Mouse (Mus musculus) olfactory bulb, adult 2 months (tissue): ENCODE results near the gene Pigyl. TPM values are rescaled to one million over a fixed set of nuclear protein-coding genes. Genes with fewer than 3 reads are reported as not detected.

Experiments
- H3K27ac ChIP-seq: fragments of 200-500 bp; 2 replicates; pipeline ENCODE4 v1.5.1; 2012; ENCODE audit warnings: low read depth, low read length; ENCODE audit not compliant: insufficient read depth
- H3K4me1 ChIP-seq: fragments of 200-500 bp; 2 replicates; pipeline ENCODE4 v1.6.1; 2012; ENCODE audit warnings: low read length; ENCODE audit not compliant: control insufficient read depth, insufficient read depth
- H3K4me3 ChIP-seq: fragments of 200-500 bp; 2 replicates; pipeline ENCODE4 v1.5.1; 2012; ENCODE audit warnings: mild to moderate bottlenecking, low read depth, low read length, moderate library complexity; ENCODE audit not compliant: insufficient read depth
- CTCF ChIP-seq: fragments of 200-500 bp; IDR thresholded peaks from 2 replicates; pipeline ENCODE4 v1.5.1; 2012; ENCODE audit warnings: low read depth, mild to moderate bottlenecking, low read length, moderate library complexity; ENCODE audit not compliant: insufficient read depth
- POLR2A ChIP-seq: fragments of 200-500 bp; IDR thresholded peaks from 2 replicates; pipeline ENCODE4 v1.6.1; 2012; ENCODE audit warnings: mild to moderate bottlenecking, low read depth, low read length, moderate library complexity; ENCODE audit not compliant: insufficient read depth
- WGBS: fragments of 180-500 bp; shearing (Covaris S2); methylation state at CpG from one replicate; pipeline ENCODE4 v1.1.7; 2018; 5-methylcytosine and 5-hydroxymethylcytosine counted together
- polyA plus RNA-seq: library from polyadenylated mRNA; stranded (reverse); fragments of >200 nt; gene quantifications from 2 replicates; pipeline ENCODE4 v1.2.4, GENCODE M21; 2012; ENCODE audit warnings: low replicate concordance; ENCODE audit not compliant: missing spikeins, insufficient read depth, insufficient read length

Pigyl gene
- polyA plus RNA-seq, 1 experiment = not detected

- no peak overlapping the region for H3K4me3 ChIP-seq
- WGBS = 82% methylated on average over 3 of the region's 3 CpGs
- TF ChIP-seq CTCF = no peak
- no peak for TF ChIP-seq POLR2A
- H3K4me1 ChIP-seq = peaks cover 3% of the 10 kb centered on the region; the same call in 1 of the 2 replicates
- H3K27ac ChIP-seq = no peak overlapping the region
These were observed 34.6 kb upstream of the Pigyl start for GRCm38 (mm10) chr9:22122005-22122404.

GRCm38 (mm10) chr9:22123069-22123609 is 33.5 kb upstream of the Pigyl start:
- whole genome bisulfite sequencing = 90% methylated on average over 7 of the region's 7 CpGs
- Histone ChIP-seq H3K4me1 (no peaks in the 10 kb centered on the region), H3K27ac (no peak overlapping the region), H3K4me3 (no peak overlapping the region)
- TF ChIP-seq POLR2A (no peak), CTCF (no peak)

- Histone ChIP-seq H3K4me1 (no peaks in the 10 kb centered on the region), H3K27ac (no peak overlapping the region), H3K4me3 (no peak overlapping the region)
- TF ChIP-seq POLR2A (no peak), CTCF (no peak)
- 84% methylated on average over 3 of the region's 3 CpGs for WGBS
These were observed 32.5 kb upstream of the Pigyl start for GRCm38 (mm10) chr9:22124169-22124568.

GRCm38 (mm10) chr9:22125246-22126027 is 31.2 kb upstream of the Pigyl start:
- no peak for TF ChIP-seq CTCF
- TF ChIP-seq POLR2A = no peak
- WGBS = 89% methylated on average over 15 of the region's 15 CpGs
- Histone ChIP-seq H3K4me3 (no peak overlapping the region), H3K27ac (no peak overlapping the region), H3K4me1 (no peaks in the 10 kb centered on the region)

- Histone ChIP-seq H3K4me1 (peaks cover 11% of the 10 kb centered on the region), H3K27ac (no peak overlapping the region), H3K4me3 (peak overlapping the region; percentile 0; the same call in 1 of the 2 replicates)
- TF ChIP-seq POLR2A (no peak), CTCF (no peak)
- WGBS = 7% methylated on average over 35 of the region's 35 CpGs
These were observed 25.2 kb upstream of the Pigyl start for GRCm38 (mm10) chr9:22131226-22131981.

- H3K4me1 ChIP-seq = peaks cover 13% of the 10 kb centered on the region
- H3K4me3 ChIP-seq = no peak overlapping the region
- TF ChIP-seq POLR2A = no peak
- TF ChIP-seq CTCF = no peak
- H3K27ac ChIP-seq = no peak overlapping the region
- 63% methylated on average over 11 of the region's 11 CpGs for WGBS
These were observed 24.4 kb upstream of the Pigyl start for GRCm38 (mm10) chr9:22132220-22132619.

- TF ChIP-seq POLR2A (no peak), CTCF (no peak)
- WGBS = 94% methylated on average over 7 of the region's 7 CpGs
- H3K4me3 ChIP-seq = no peak overlapping the region
These were observed 22.3 kb upstream of the Pigyl start for GRCm38 (mm10) chr9:22134246-22134890.

GRCm38 (mm10) chr9:22134988-22135643 is 21.5 kb upstream of the Pigyl start:
- Histone ChIP-seq H3K4me3 (no peak overlapping the region), H3K4me1 (peaks cover 14% of the 10 kb centered on the region), H3K27ac (no peak overlapping the region)
- WGBS = 81% methylated on average over 9 of the region's 9 CpGs
- no peak for TF ChIP-seq POLR2A
- no peak for TF ChIP-seq CTCF

More at GRCm38 (mm10) chr9:22134246-22134890, 22.3 kb upstream of the Pigyl start:
- Histone ChIP-seq H3K27ac (no peak overlapping the region), H3K4me1 (peaks cover 14% of the 10 kb centered on the region)
